Mouse (Mus musculus) bone marrow macrophage, adult 2 months (primary cell): ENCODE data around the gene Krtap28-10. TPM values are rescaled to one million over a fixed set of nuclear protein-coding genes. Genes with fewer than 3 reads are reported as not detected.
"Not testable (repeated sequence)": the region's sequence is repeated elsewhere in the genome, so short reads cannot be mapped to it uniquely, and the experiment has no call there.

Source experiments
- H3K27ac ChIP-seq: 2 replicates; pipeline ENCODE4 v1.5.1; 2012; ENCODE audit warnings: low read depth, low read length; ENCODE audit not compliant: insufficient read depth
- H3K4me1 ChIP-seq: 2 replicates; pipeline ENCODE4 v1.6.1; 2012; ENCODE audit warnings: low read length; ENCODE audit not compliant: control insufficient read depth, insufficient read depth
- H3K4me3 ChIP-seq: 2 replicates; pipeline ENCODE4 v1.5.1; 2012; ENCODE audit warnings: mild to moderate bottlenecking, low read length, moderate library complexity; ENCODE audit not compliant: insufficient read depth
- CTCF ChIP-seq: IDR thresholded peaks from 2 replicates; pipeline ENCODE4 v1.5.1; 2012; ENCODE audit warnings: low read depth, mild to moderate bottlenecking, low read length, moderate library complexity
- POLR2A ChIP-seq: IDR thresholded peaks from 2 replicates; pipeline ENCODE4 v1.6.1; 2012; ENCODE audit warnings: mild to moderate bottlenecking, low read depth, low read length, borderline replicate concordance
- polyA plus RNA-seq: library from polyadenylated mRNA; stranded (reverse); fragments of >200 nt; gene quantifications from 2 replicates; pipeline ENCODE4 v1.2.4, GENCODE M21; 2012; ENCODE audit not compliant: missing spikeins, insufficient read depth, insufficient read length

Krtap28-10 gene
- polyA plus RNA-seq, 1 experiment: not detected

DNA sequence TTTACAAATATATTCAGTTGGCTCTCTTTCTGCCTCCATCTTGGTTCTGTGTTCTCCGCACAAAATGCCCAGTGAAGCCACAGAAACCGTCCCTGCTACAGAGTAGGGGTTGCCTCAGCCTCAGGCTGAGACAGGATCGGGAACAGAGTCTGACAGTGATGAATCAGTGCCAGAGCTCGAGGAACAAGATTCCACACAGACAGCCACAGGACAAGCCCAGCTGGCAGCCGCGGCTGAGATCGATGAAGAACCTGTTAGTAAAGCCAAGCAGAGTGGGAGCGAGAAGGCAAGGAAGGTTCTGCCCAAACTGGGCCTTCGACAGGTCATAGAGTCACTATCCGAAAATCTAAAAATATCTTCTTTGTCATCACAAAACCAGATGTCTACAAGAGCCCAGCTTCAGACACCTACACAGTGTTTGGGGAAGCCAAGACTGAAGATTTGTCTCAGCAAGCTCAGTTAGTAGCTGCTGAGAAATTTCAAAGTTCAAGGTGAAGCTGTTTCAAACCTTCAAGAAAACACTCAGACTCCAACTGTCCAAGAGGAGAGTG is 26.9 kb downstream of the Krtap28-10 start:
- no peak for TF ChIP-seq CTCF
- no peak for TF ChIP-seq POLR2A
- Histone ChIP-seq H3K27ac (no peak overlapping the region), H3K4me3 (no peak overlapping the region), H3K4me1 (no peaks in the 10 kb centered on the region)

DNA sequence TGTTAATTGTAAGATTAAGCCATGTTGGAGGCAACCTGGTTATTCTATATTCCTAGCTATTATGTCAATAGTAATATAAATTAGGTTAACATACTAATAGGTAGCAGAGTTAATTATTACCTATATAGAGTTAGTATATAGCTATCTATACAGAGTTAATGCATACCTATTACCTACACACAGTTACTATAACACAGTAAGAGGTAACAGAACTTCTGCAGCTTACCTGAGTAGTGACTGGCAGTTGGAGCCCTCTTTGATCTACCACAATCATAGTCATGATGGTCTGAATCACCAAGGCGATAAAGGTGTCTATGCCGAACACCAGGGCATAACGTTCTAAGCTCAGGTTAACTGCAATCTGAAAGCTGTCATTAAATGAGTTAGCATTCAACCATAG is 27.8 kb downstream of the Krtap28-10 start:
- no peak overlapping the region for H3K27ac ChIP-seq
- H3K4me3 ChIP-seq: no peak overlapping the region
- no peak for TF ChIP-seq CTCF
- TF ChIP-seq POLR2A: no peak
- H3K4me1 ChIP-seq: no peaks in the 10 kb centered on the region

- no peak for TF ChIP-seq CTCF
- TF ChIP-seq POLR2A: no peak
- no peak overlapping the region for H3K4me3 ChIP-seq
- H3K27ac ChIP-seq: no peak overlapping the region
- H3K4me1 ChIP-seq: no peaks in the 10 kb centered on the region
Observed at GRCm38 (mm10) chr1:83007471-83007870, 34.8 kb downstream of the Krtap28-10 start.

DNA sequence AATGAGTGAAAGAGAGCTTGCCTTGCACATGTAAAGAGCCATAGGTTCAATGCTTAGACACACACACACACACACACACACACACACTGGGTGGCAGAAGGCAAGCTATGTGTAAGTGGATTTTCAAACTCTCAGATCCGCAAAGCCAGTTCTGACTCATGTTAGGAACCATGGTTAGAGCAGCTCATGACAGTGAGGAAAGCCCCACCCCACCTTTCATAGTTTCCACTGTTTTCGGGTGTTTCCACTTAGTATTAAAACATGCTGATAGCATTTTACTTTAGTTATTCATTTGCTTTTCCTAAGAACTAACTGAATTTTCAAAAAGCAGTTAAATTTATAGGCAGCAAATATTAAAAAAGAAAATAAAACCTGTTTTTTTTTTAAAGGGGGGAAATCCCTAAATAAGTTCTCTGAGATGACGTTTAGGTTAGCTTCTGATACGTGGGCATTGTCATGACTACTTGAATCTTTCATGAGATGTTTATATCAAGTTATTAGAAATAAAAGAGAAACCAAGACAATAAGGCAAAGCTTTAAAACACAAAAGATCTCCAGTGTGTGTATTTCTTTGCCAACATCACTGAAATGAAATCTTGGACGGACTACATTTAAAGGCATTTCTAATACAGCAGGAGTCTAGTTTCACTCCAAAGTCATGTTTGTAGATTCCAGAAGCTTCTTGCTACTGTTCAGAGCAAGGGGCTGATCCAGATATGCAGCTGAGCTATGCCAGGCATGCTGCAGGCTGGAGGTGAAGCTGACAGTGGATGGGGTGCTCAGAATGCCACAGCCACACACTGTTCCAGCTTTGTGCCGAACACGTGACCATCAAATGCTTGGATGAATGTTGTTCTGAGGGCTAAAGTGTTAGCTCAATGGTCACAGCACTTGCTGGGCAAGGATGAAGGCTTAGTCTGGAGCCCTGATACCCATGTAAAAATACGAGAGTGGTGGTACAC is 35.8 kb downstream of the Krtap28-10 start:
- no peak for TF ChIP-seq POLR2A
- no peak for TF ChIP-seq CTCF
- Histone ChIP-seq H3K27ac (no peak overlapping the region), H3K4me1 (no peaks in the 10 kb centered on the region), H3K4me3 (no peak overlapping the region)

- not testable (repeated sequence) for H3K4me1 ChIP-seq, H3K4me3 ChIP-seq, H3K27ac ChIP-seq
Observed at GRCm38 (mm10) chr1:83000306-83000705, 42.0 kb downstream of the Krtap28-10 start, which contains the start of gene Gm47959. Gene Gm47959 (plus strand): TSS chr1:83000548.

DNA sequence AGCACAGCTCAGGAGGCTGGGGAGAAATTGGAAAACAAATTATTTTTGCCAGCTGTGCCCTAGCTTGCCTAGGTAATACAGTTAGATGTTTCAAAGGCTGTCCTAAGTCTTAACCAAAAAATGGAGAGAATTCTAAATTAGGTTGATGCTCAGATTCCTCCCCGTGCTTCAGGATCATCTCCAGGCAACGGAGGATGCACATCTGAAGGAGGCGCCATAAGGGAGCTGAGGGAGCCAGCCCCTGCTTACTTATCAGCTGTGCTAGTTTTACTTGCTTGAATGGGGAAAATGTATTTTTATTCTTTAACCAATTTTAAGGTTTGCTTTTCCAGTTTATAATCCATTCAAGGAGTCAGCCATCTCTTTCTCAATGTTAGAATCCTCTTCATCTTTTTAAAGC is 48.3 kb downstream of the Krtap28-10 start:
- Histone ChIP-seq H3K4me1 (no peaks in the 10 kb centered on the region), H3K27ac (no peak overlapping the region), H3K4me3 (no peak overlapping the region)
- no peak for TF ChIP-seq CTCF
- TF ChIP-seq POLR2A: no peak

DNA sequence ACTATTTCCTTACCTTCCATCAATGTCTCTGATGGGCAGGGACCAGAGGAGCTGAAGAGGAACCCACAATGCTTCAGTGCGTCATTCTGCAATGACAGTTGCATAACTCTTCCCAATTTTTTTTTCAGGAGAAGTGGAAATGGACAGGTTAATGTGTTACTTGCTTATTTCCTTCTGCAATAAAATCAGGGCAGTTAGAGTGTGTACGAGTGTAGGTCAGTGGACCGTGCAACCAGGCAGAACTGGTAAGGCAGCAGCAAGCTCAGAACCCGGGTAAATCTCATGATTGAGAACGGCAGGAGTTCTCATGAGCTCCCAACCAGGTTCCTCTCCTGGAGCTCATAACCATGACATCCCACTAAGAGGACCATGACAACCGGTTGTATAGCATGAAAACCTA is 50.2 kb downstream of the Krtap28-10 start:
- TF ChIP-seq CTCF (no peak), POLR2A (no peak)
- H3K27ac ChIP-seq: no peak overlapping the region
- H3K4me1 ChIP-seq: no peaks in the 10 kb centered on the region
- H3K4me3 ChIP-seq: no peak overlapping the region

GRCm38 (mm10) chr1:82991596-82991995 is 50.7 kb downstream of the Krtap28-10 start:
- no peak overlapping the region for H3K27ac ChIP-seq
- no peak overlapping the region for H3K4me3 ChIP-seq
- TF ChIP-seq CTCF: no peak
- TF ChIP-seq POLR2A: no peak
- H3K4me1 ChIP-seq: no peaks in the 10 kb centered on the region

Other genes with a start within 250 kb of the Krtap28-10 start
- gene Agfg1, start 203.0 kb downstream of the Krtap28-10 start, polyA plus RNA-seq: 31.8 and 38.3 TPM in 2 replicates
- gene A030005L19Rik, start 129.2 kb downstream of the Krtap28-10 start, polyA plus RNA-seq: 1.6 and 2.0 TPM in 2 replicates
- not detected in 2 replicates for gene A030014E15Rik, start 117.6 kb downstream of the Krtap28-10 start, polyA plus RNA-seq
- gene Gm6217, start 111.1 kb downstream of the Krtap28-10 start, polyA plus RNA-seq: not detected in 2 replicates
- not detected in 2 replicates for gene A030003K21Rik, start 99.1 kb downstream of the Krtap28-10 start, polyA plus RNA-seq
- not detected in 2 replicates for gene Gm7544, start 86.5 kb downstream of the Krtap28-10 start, polyA plus RNA-seq
- gene Gm47955, start 82.2 kb downstream of the Krtap28-10 start, polyA plus RNA-seq: not detected in 2 replicates
- gene Gm47959, start 41.9 kb downstream of the Krtap28-10 start, polyA plus RNA-seq: not detected in 2 replicates
- gene Slc19a3, start 4.0 kb downstream of the Krtap28-10 start, polyA plus RNA-seq: not detected in 2 replicates
- not detected in 2 replicates for gene Gm47969, start 2.5 kb upstream of the Krtap28-10 start, polyA plus RNA-seq
- not detected in 2 replicates for gene A030005K14Rik, start 16.9 kb upstream of the Krtap28-10 start, polyA plus RNA-seq
- not detected in 2 replicates for gene Krtap28-13, start 18.4 kb upstream of the Krtap28-10 start, polyA plus RNA-seq
- gene Ccl20, start 74.3 kb upstream of the Krtap28-10 start, polyA plus RNA-seq: not detected in 2 replicates
- not detected in 2 replicates for gene Daw1, start 117.3 kb upstream of the Krtap28-10 start, polyA plus RNA-seq